Mouse (Mus musculus) brain, embryonic 14.5 days (tissue): ENCODE measurements around the gene Rbbp4. TPM values are rescaled to one million over a fixed set of nuclear protein-coding genes. Genes with fewer than 3 reads are reported as not detected.

Experiments
- DNase-seq: peaks from one replicate; pipeline ENCODE4 v3.0.0-alpha.2; 2011; ENCODE audit warnings: low read depth
- CTCF ChIP-seq: fragments of 200-500 bp; IDR thresholded peaks from 2 replicates; pipeline ENCODE4 v1.5.1; 2012; ENCODE audit warnings: inconsistent platforms, mild to moderate bottlenecking, moderate library complexity, borderline replicate concordance; ENCODE audit not compliant: insufficient read depth, insufficient read length; ENCODE audit errors: extremely low read depth
- POLR2A ChIP-seq: fragments of 200-500 bp; IDR thresholded peaks from 2 replicates; pipeline ENCODE4 v1.6.1; 2012; ENCODE audit warnings: mild to moderate bottlenecking, inconsistent platforms, borderline replicate concordance; ENCODE audit not compliant: poor library complexity, insufficient read depth, insufficient read length, severe bottlenecking; ENCODE audit errors: extremely low read depth
- polyA plus RNA-seq: library from polyadenylated mRNA; depleted of rRNA; stranded (reverse); fragments of >200 nt; gene quantifications from 2 replicates; pipeline ENCODE4 v1.2.3, GENCODE M21; 2012

The Rbbp4 gene
- polyA plus RNA-seq, 1 experiment = 115 TPM

GRCm38 (mm10) chr4:129313886-129314285 lies 21.3 kb downstream of the Rbbp4 start:
- TF ChIP-seq CTCF = no peak
- no peak for TF ChIP-seq POLR2A
- no peak for DNase-seq

- no peak for DNase-seq
- no peak for TF ChIP-seq CTCF
- no peak for TF ChIP-seq POLR2A
Measured at GRCm38 (mm10) chr4:129307936-129308335, 27.2 kb downstream of the Rbbp4 start.

- TF ChIP-seq POLR2A (no peak), CTCF (no peak)
- no peak for DNase-seq
Measured at GRCm38 (mm10) chr4:129304306-129304705, 30.9 kb downstream of the Rbbp4 start.

- DNase-seq = no peak
- TF ChIP-seq POLR2A (no peak), CTCF (no peak)
Measured at GRCm38 (mm10) chr4:129303816-129304215, 31.4 kb downstream of the Rbbp4 start.

GRCm38 (mm10) chr4:129303401-129303800 lies 31.8 kb downstream of the Rbbp4 start:
- no peak for TF ChIP-seq POLR2A
- TF ChIP-seq CTCF = no peak
- DNase-seq = peak; percentile 11

- DNase-seq = peak; percentile 36
- TF ChIP-seq CTCF = no peak
- no peak for TF ChIP-seq POLR2A
Measured at GRCm38 (mm10) chr4:129299121-129299520, 36.0 kb downstream of the Rbbp4 start.

- no peak for DNase-seq
Measured at GRCm38 (mm10) chr4:129297724-129298123, 37.4 kb downstream of the Rbbp4 start.

GRCm38 (mm10) chr4:129296066-129296465 lies 39.1 kb downstream of the Rbbp4 start:
- DNase-seq = no peak
- TF ChIP-seq CTCF (no peak), POLR2A (no peak)

More at GRCm38 (mm10) chr4:129297724-129298123, 37.4 kb downstream of the Rbbp4 start:
- TF ChIP-seq POLR2A (no peak), CTCF (no peak)

GRCm38 (mm10) chr4:129295188-129295587 lies 40.0 kb downstream of the Rbbp4 start:
- DNase-seq = no peak
- no peak for TF ChIP-seq CTCF
- TF ChIP-seq POLR2A = no peak

- no peak for DNase-seq
- no peak for TF ChIP-seq CTCF
- TF ChIP-seq POLR2A = no peak
Measured at GRCm38 (mm10) chr4:129293702-129294101, 41.5 kb downstream of the Rbbp4 start.

GRCm38 (mm10) chr4:129292831-129293230 lies 42.3 kb downstream of the Rbbp4 start:
- DNase-seq = no peak
- no peak for TF ChIP-seq POLR2A
- TF ChIP-seq CTCF = no peak

- no peak for DNase-seq
- no peak for TF ChIP-seq CTCF
- TF ChIP-seq POLR2A = no peak
Measured at GRCm38 (mm10) chr4:129289671-129290070, 45.5 kb downstream of the Rbbp4 start.

GRCm38 (mm10) chr4:129288067-129288466 lies 47.1 kb downstream of the Rbbp4 start:
- no peak for DNase-seq
- TF ChIP-seq CTCF (no peak), POLR2A (no peak)

- TF ChIP-seq POLR2A (no peak), CTCF (no peak)
- DNase-seq = peak; percentile 25
Measured at GRCm38 (mm10) chr4:129287472-129287981, 47.6 kb downstream of the Rbbp4 start, which contains the start of gene Sync. Gene Sync, plus strand, starts transcription at chr4:129287617.
